Mouse (Mus musculus): ENCODE results near the gene Cntn1. TPM values are rescaled to one million over a fixed set of nuclear protein-coding genes. Genes with fewer than 3 reads are reported as not detected.

Cntn1 gene
- polyA plus RNA-seq, 1 experiment: not detected

DNA sequence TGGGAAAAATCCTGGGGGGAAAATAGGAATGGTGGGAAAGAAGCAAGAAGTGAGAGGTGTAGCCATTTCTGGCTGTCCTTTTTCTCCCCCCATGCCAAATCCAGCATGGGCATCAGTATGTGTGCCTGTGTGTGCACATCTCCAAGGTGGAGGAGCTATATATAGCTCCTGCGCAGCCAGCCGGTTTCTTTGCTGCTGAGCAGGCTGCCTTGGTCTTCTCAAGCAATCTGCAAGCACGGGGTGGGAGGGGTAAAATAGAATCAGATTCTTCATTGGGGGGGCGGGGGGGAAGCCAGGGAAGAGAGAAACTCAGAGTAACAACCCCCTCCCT lies 1.1 kb downstream of the Cntn1 start:
- no peak; the same call in 1 of the 2 replicates for TF ChIP-seq POLR2A (IDR thresholded peaks at IDR 0.05; ENCODE audit: insufficient read depth, low read depth, low read length)
- no peak for TF ChIP-seq CTCF (IDR thresholded peaks at IDR 0.05; ENCODE audit: insufficient read depth, low read depth, low read length)
- peak overlapping the region; percentile 76 for H3K4me3 ChIP-seq (ENCODE audit: insufficient read depth, low read depth, low read length)

GRCm38 (mm10) chr15:92057553-92057952 lies 6.6 kb downstream of the Cntn1 start:
- TF ChIP-seq CTCF (IDR thresholded peaks at IDR 0.05; ENCODE audit: insufficient read depth, low read depth, low read length) (no peak), POLR2A (IDR thresholded peaks at IDR 0.05; ENCODE audit: insufficient read depth, low read depth, low read length) (no peak)
- peaks cover 4% of the 10 kb centered on the region; the same call in 1 of the 2 replicates for H3K4me1 ChIP-seq (ENCODE audit: control insufficient read depth, insufficient read depth, low read length)
- H3K27ac ChIP-seq (ENCODE audit: insufficient read depth, low read depth, low read length): no peak overlapping the region
- WGBS: 55% methylated on average over 5 of the region's 5 CpGs
- H3K4me3 ChIP-seq (ENCODE audit: insufficient read depth, low read depth, low read length): no peak overlapping the region

More for the DNA sequence above, 1.1 kb downstream of the Cntn1 start:
- no peaks in the 10 kb centered on the region for H3K4me1 ChIP-seq (ENCODE audit: control insufficient read depth, insufficient read depth, low read length)
- WGBS: 10% methylated on average over 4 of the region's 4 CpGs
- peak overlapping the region; percentile 86 for H3K27ac ChIP-seq (ENCODE audit: insufficient read depth, low read depth, low read length)

GRCm38 (mm10) chr15:92060986-92061385 lies 10.0 kb downstream of the Cntn1 start:
- Histone ChIP-seq H3K27ac (ENCODE audit: insufficient read depth, low read depth, low read length) (no peak overlapping the region), H3K4me1 (ENCODE audit: control insufficient read depth, insufficient read depth, low read length) (peaks cover 4% of the 10 kb centered on the region; the same call in 1 of the 2 replicates), H3K4me3 (ENCODE audit: insufficient read depth, low read depth, low read length) (no peak overlapping the region)
- 22% methylated on average over 3 of the region's 3 CpGs for WGBS
- TF ChIP-seq CTCF (IDR thresholded peaks at IDR 0.05; ENCODE audit: insufficient read depth, low read depth, low read length) (no peak), POLR2A (IDR thresholded peaks at IDR 0.05; ENCODE audit: insufficient read depth, low read depth, low read length) (no peak)

DNA sequence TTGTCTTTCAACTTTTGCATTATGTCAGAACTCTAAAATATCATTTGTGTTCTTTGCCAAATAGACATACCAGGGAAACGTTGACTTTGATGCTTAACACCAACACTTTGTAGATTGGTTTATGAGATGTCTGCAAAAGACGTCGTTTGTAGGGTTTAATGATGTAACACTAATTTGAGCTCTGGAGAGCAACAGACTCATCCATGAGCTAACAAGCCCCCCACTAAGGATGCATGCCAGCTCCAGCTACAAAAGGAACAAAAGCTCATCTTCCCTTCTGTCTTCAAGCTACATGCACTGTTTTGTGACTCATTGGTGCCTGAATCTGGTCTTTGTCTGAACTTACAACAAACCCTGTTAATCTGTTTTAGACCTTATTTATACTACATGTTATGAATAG lies 28.5 kb downstream of the Cntn1 start:
- TF ChIP-seq CTCF (IDR thresholded peaks at IDR 0.05; ENCODE audit: insufficient read depth, low read depth, low read length): no peak
- no peak for TF ChIP-seq POLR2A (IDR thresholded peaks at IDR 0.05; ENCODE audit: insufficient read depth, low read depth, low read length)
- 36% methylated on average over 3 of the region's 3 CpGs for WGBS
- H3K4me3 ChIP-seq (ENCODE audit: insufficient read depth, low read depth, low read length): no peak overlapping the region

DNA sequence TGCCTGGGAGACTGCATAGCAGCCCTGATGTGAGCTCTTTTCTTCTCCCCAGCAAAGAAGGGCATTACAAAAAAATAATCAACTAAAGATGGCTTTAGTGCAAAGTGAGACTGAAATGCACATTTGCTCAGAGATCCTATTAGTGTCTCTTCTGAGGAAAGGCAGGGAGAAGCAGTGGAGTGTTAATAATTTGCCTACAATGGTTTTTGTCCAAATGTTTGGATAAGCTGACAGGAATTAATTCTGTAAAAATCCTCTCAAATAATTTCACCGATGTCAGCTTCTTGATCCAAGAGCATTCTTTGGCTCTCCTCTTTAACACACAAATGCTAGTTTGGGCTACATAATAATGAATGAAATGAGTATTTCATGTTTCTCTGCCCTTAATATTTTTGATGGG lies 34.9 kb downstream of the Cntn1 start:
- Histone ChIP-seq H3K4me1 (ENCODE audit: control insufficient read depth, insufficient read depth, low read length) (peaks cover 2% of the 10 kb centered on the region; the same call in 1 of the 2 replicates), H3K4me3 (ENCODE audit: insufficient read depth, low read depth, low read length) (no peak overlapping the region), H3K27ac (ENCODE audit: insufficient read depth, low read depth, low read length) (no peak overlapping the region)
- 21% methylated on average over 1 of the region's 1 CpGs for WGBS
- TF ChIP-seq POLR2A (IDR thresholded peaks at IDR 0.05; ENCODE audit: insufficient read depth, low read depth, low read length) (no peak), CTCF (IDR thresholded peaks at IDR 0.05; ENCODE audit: insufficient read depth, low read depth, low read length) (no peak)

More for the DNA sequence above, 28.5 kb downstream of the Cntn1 start:
- H3K27ac ChIP-seq (ENCODE audit: insufficient read depth, low read depth, low read length): no peak overlapping the region; the same call in 1 of the 2 replicates
- no peaks in the 10 kb centered on the region for H3K4me1 ChIP-seq (ENCODE audit: control insufficient read depth, insufficient read depth, low read length)

DNA sequence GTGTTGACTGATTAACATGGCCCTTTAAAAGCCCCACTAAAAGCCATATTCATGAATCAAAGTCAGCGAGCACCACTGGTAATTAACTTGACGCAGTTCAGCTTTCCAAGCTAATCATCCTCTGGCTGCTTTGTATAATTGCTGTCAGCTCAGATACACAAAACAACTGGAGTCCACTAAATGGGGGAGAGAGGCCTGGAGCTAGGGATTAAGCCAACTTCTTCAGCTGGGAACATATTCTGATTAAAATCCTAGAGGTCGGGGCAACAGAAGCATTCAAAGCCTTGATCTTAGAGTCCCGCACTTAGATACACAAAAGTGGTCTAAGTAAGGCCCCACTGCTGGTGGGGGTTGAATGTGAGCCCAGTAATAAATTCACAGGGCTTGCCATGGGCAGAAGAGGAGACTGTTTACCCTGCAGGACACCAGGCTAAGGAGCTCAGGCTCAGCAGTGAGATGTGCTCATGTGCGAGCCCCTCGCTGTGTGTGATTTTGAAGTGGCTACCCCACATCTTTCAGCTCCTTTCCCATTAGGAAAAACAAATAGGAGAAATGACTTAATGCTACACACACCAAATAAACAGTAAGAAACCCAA lies 36.8 kb downstream of the Cntn1 start:
- H3K27ac ChIP-seq (ENCODE audit: insufficient read depth, low read depth, low read length): no peak overlapping the region
- 47% methylated on average over 6 of the region's 6 CpGs for WGBS

DNA sequence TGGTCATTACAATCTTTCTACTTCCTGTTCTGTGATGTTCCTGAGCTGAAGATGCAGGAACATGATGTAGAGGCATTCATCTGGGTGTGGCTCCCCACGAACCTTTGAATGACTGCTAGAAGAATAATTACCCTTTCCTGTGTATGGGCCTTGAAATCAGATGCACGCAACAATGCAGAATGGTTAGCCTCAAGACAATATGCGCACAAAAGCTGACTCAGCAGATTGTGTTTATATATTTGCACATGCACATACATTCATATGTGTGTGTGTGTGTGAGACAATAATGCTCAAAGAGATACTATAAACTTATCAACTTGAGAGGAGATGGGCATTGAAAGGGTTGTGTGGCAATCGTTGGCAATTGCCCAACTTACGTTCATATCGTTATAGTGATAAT lies 39.8 kb downstream of the Cntn1 start:
- Histone ChIP-seq H3K4me1 (ENCODE audit: control insufficient read depth, insufficient read depth, low read length) (peaks cover 2% of the 10 kb centered on the region; the same call in 1 of the 2 replicates), H3K4me3 (ENCODE audit: insufficient read depth, low read depth, low read length) (no peak overlapping the region), H3K27ac (ENCODE audit: insufficient read depth, low read depth, low read length) (no peak overlapping the region)
- TF ChIP-seq POLR2A (IDR thresholded peaks at IDR 0.05; ENCODE audit: insufficient read depth, low read depth, low read length) (no peak), CTCF (IDR thresholded peaks at IDR 0.05; ENCODE audit: insufficient read depth, low read depth, low read length) (no peak)
- 81% methylated on average over 6 of the region's 6 CpGs for WGBS

More for the DNA sequence above, 36.8 kb downstream of the Cntn1 start:
- peaks cover 2% of the 10 kb centered on the region; the same call in 1 of the 2 replicates for H3K4me1 ChIP-seq (ENCODE audit: control insufficient read depth, insufficient read depth, low read length)
- no peak overlapping the region for H3K4me3 ChIP-seq (ENCODE audit: insufficient read depth, low read depth, low read length)
- no peak for TF ChIP-seq POLR2A (IDR thresholded peaks at IDR 0.05; ENCODE audit: insufficient read depth, low read depth, low read length)
- TF ChIP-seq CTCF (IDR thresholded peaks at IDR 0.05; ENCODE audit: insufficient read depth, low read depth, low read length): no peak

GRCm38 (mm10) chr15:92092041-92092440 lies 41.1 kb downstream of the Cntn1 start:
- Histone ChIP-seq H3K4me3 (ENCODE audit: insufficient read depth, low read depth, low read length) (no peak overlapping the region), H3K27ac (ENCODE audit: insufficient read depth, low read depth, low read length) (no peak overlapping the region), H3K4me1 (ENCODE audit: control insufficient read depth, insufficient read depth, low read length) (peaks cover 2% of the 10 kb centered on the region; the same call in 1 of the 2 replicates)
- TF ChIP-seq POLR2A (IDR thresholded peaks at IDR 0.05; ENCODE audit: insufficient read depth, low read depth, low read length) (no peak), CTCF (IDR thresholded peaks at IDR 0.05; ENCODE audit: insufficient read depth, low read depth, low read length) (no peak)
- WGBS: 72% methylated on average over 3 of the region's 3 CpGs

DNA sequence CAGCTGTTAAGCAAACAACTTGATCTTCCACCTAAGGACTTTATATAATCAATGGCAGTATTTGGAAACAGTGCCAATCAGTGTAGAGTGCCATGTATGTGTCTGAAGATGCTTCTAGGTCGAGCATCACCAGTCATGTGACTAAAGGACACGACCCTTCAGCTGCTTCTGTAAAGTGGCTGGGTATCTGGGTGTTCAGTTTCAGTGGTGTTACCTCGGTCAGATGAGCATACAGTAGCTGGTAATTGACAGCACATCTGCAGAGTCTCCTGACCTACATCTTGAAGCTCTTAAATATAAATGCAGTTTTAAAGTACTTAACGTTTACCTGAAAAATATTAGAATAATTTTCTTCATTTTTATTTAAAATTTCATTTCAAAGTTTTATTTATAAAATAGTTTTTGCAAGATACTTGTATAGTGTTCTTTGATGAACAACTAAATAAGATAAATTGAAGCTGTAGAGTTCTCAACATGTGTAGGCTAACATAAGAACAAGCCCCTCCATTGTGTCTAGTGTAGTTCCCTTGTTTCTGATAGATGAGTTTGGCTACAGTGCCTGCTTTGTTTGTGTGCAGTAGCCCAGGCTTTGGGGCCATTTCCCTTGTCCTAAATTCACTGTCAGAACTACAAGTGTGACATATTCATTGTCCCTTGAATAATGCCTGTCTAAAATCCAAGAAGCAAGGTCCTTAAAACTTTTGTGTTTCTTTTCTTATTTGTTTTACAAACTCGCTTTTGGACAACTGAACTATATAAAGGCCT lies 48.6 kb downstream of the Cntn1 start:
- WGBS: 65% methylated on average over 5 of the region's 5 CpGs
- H3K4me1 ChIP-seq (ENCODE audit: control insufficient read depth, insufficient read depth, low read length): no peaks in the 10 kb centered on the region
- H3K4me3 ChIP-seq (ENCODE audit: insufficient read depth, low read depth, low read length): no peak overlapping the region
- TF ChIP-seq CTCF (IDR thresholded peaks at IDR 0.05; ENCODE audit: insufficient read depth, low read depth, low read length): no peak
- TF ChIP-seq POLR2A (IDR thresholded peaks at IDR 0.05; ENCODE audit: insufficient read depth, low read depth, low read length): no peak
- H3K27ac ChIP-seq (ENCODE audit: insufficient read depth, low read depth, low read length): no peak overlapping the region

Measured in olfactory bulb, adult 2 months (tissue).